Mouse (Mus musculus) C2C12 (cell line): Measurements from ENCODE around the gene Zfp212.

Experiments
- CTCF ChIP-seq: IDR thresholded peaks from one replicate; pipeline ENCODE4 v1.5.1; 2011; ENCODE audit not compliant: control insufficient read depth, insufficient read depth, insufficient read length
- MAX ChIP-seq: IDR thresholded peaks from one replicate; pipeline ENCODE4 v1.6.1; 2011; ENCODE audit warnings: mild to moderate bottlenecking, control low read depth
- MYOD1 ChIP-seq: IDR thresholded peaks from one replicate; pipeline ENCODE4 v1.6.1; 2011; ENCODE audit warnings: low read depth; ENCODE audit not compliant: control insufficient read depth, insufficient read length
- USF1 ChIP-seq: IDR thresholded peaks from one replicate; pipeline ENCODE4 v1.6.1; 2011; ENCODE audit warnings: low read depth, mild to moderate bottlenecking, control low read depth, moderate library complexity

- TF ChIP-seq CTCF (no peak), MAX (no peak), USF1 (no peak), MYOD1 (no peak)
These were observed 31.4 kb upstream of the Zfp212 start for GRCm38 (mm10) chr6:47888812-47889383.
